ENCODE assay signal across 18 mouse cellular contexts in genomic region chr3:52958444-52959120, GRCm38 (mm10).
"Had no signal": no experiment of that assay in that cellular context is flagged by ENCODE, and none has a peak within 500 bp of the region (broad histone marks: within the 10 kb centered on the region; RNA-seq: fewer than 3 reads in every experiment).

No protein-coding gene starts in this region.

- H3K4me1 ChIP-seq: neural tube, embryonic 12.5 days had no signal

- H3K36me3 ChIP-seq: lung, embryonic 15.5 days; midbrain, embryonic 13.5 days; midbrain, embryonic 15.5 days; neural tube, embryonic 12.5 days; stomach, embryonic 15.5 days had no signal

- H3K27ac ChIP-seq: lung, embryonic 15.5 days; macrophage; midbrain, embryonic 13.5 days; midbrain, embryonic 15.5 days; neural tube, embryonic 12.5 days; stomach, embryonic 15.5 days; stomach, postnatal 0 days had no signal

- H3K9me3 ChIP-seq: lung, embryonic 15.5 days; midbrain, embryonic 13.5 days; midbrain, embryonic 15.5 days; neural tube, embryonic 12.5 days; stomach, embryonic 15.5 days had no signal

- DNase-seq: liver, postnatal 0 days; lung, adult 2 months; lung, postnatal 14 days; lung, postnatal 36 days; right cerebral cortex, postnatal 25 days; thymus, adult 2 months; thymus, postnatal 25 days; thymus, postnatal 4 days had no signal

- H3K9ac ChIP-seq: liver, postnatal 0 days; lung, embryonic 15.5 days; midbrain, embryonic 13.5 days; midbrain, embryonic 15.5 days; neural tube, embryonic 12.5 days; stomach, embryonic 15.5 days had no signal

- H3K4me2 ChIP-seq: lung, embryonic 15.5 days; midbrain, embryonic 11.5 days; midbrain, embryonic 13.5 days; midbrain, embryonic 15.5 days; neural tube, embryonic 12.5 days; stomach, embryonic 15.5 days had no signal

- H3K4me3 ChIP-seq: lung, embryonic 15.5 days; megakaryocyte, embryonic 14.5 days; midbrain, embryonic 13.5 days; midbrain, embryonic 15.5 days; neural tube, embryonic 12.5 days; stomach, embryonic 15.5 days had no signal

- ATAC-seq: liver, postnatal 0 days; lung, postnatal 0 days; midbrain, embryonic 13.5 days; midbrain, embryonic 15.5 days had no signal

- H3K27me3 ChIP-seq: lung, embryonic 15.5 days; megakaryocyte, embryonic 14.5 days; neural tube, embryonic 12.5 days; stomach, embryonic 15.5 days had no signal
